Mouse (Mus musculus) lung, embryonic 16.5 days (tissue): ENCODE data around the gene Krt88. TPM values are rescaled to one million over a fixed set of nuclear protein-coding genes. Genes with fewer than 3 reads are reported as not detected.
A peak's percentile ranks its signal among the peaks of the same experiment; 100 is the strongest.

Experiments
- ATAC-seq: fragments of 200-750 bp; cut with Nextera tagmentation; 2 replicates; pipeline ENCODE4 v1.8.0; 2017; ENCODE audit warnings: low read depth, mild to moderate bottlenecking, moderate library complexity
- H3K27ac ChIP-seq: fragments of 300-500 bp; sonication (generic); 2 replicates; pipeline ENCODE4 v1.5.1; 2014; ENCODE audit warnings: mild to moderate bottlenecking, control low read depth, low read length
- H3K27me3 ChIP-seq: fragments of 300-500 bp; sonication (generic); 2 replicates; pipeline ENCODE4 v1.6.1; 2014; ENCODE audit warnings: low read depth, low read length, mixed read lengths; ENCODE audit not compliant: control insufficient read depth, insufficient read depth
- H3K36me3 ChIP-seq: fragments of 300-500 bp; sonication (generic); 2 replicates; pipeline ENCODE4 v1.6.1; 2014; ENCODE audit warnings: low read length; ENCODE audit not compliant: control insufficient read depth, insufficient read depth
- H3K4me1 ChIP-seq: fragments of 300-500 bp; sonication (generic); replicated peaks from 2 replicates; pipeline ENCODE4 v1.6.1; 2014; ENCODE audit warnings: low read length, mixed read lengths; ENCODE audit not compliant: control insufficient read depth, insufficient read depth
- H3K4me2 ChIP-seq: fragments of 300-500 bp; sonication (generic); 2 replicates; pipeline ENCODE4 v1.6.1; 2014; ENCODE audit warnings: low read depth, low read length, control low read depth
- H3K4me3 ChIP-seq: fragments of 300-500 bp; sonication (generic); 2 replicates; pipeline ENCODE4 v1.5.1; 2014; ENCODE audit warnings: mild to moderate bottlenecking, low read length, control low read depth
- H3K9ac ChIP-seq: fragments of 300-500 bp; sonication (generic); 2 replicates; pipeline ENCODE4 v1.6.1; 2014; ENCODE audit warnings: low read length, control low read depth
- H3K9me3 ChIP-seq: fragments of 300-500 bp; sonication (generic); 2 replicates; pipeline ENCODE4 v1.6.1; 2016; ENCODE audit warnings: low read length; ENCODE audit not compliant: control insufficient read depth
- WGBS: fragments of 180-500 bp; shearing (Covaris S2); extraction: QIAGEN DNeasy Blood & Tissue Kit; methylation state at CpG from one replicate; pipeline ENCODE4 v1.1.7; 2014; 5-methylcytosine and 5-hydroxymethylcytosine counted together
- polyA plus RNA-seq: library from polyadenylated mRNA; unstranded; fragments of >200 nt; fragmentation: Nextera tagmentation; extraction: Ambion mirVana; gene quantifications from 2 replicates; pipeline ENCODE4 v1.2.1, GENCODE M21; 2015

Gene Krt88
- polyA plus RNA-seq, 1 experiment from 2014 or later = not detected

GRCm38 (mm10) chr15:101459283-101459682 is 11.7 kb downstream of the Krt88 start:
- Histone ChIP-seq H3K4me2 (no peak overlapping the region), H3K27me3 (no peaks in the 10 kb centered on the region), H3K4me3 (no peak overlapping the region), H3K9me3 (peaks cover 2% of the 10 kb centered on the region; the same call in 1 of the 2 replicates), H3K4me1 (no peaks in the 10 kb centered on the region), H3K9ac (no peak overlapping the region), H3K36me3 (no peaks in the 10 kb centered on the region), H3K27ac (no peak overlapping the region)
- 71% methylated on average over 14 of the region's 14 CpGs for WGBS
- no peak for ATAC-seq

- Histone ChIP-seq H3K36me3 (no peaks in the 10 kb centered on the region), H3K9me3 (no peaks in the 10 kb centered on the region), H3K27ac (no peak within 1 kb of the TSS), H3K27me3 (no peaks in the 10 kb centered on the region), H3K4me2 (no peak within 1 kb of the TSS), H3K9ac (no peak within 1 kb of the TSS), H3K4me1 (no peaks in the 10 kb centered on the region), H3K4me3 (no peak within 1 kb of the TSS)
- WGBS = 78% methylated on average over 13 of the region's 13 CpGs
- ATAC-seq = no peak
These were observed 16.1 kb downstream of the Krt88 start, which contains the start of gene Krt81 for GRCm38 (mm10) chr15:101463651-101464050. Gene Krt81 (minus strand): TSS chr15:101463751.

DNA sequence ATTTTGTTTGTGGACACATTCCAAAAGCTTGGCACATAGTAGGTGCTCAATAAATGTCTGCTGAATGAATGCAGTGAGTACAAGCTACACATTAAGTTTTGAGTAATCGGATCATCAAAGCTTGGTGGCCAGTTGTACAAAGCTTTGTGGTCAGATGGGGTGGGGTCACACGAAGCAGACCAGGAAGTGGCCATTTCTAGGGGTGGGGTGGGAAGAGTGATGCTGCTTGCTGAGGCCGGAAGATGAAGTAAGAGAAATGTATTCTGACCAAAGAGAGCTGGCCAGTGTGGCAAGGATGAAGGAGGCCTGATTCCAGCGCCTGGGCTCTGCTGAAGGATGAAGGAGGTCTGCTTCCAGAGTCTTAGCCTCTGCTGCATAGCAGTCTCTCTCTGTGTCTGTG is 21.5 kb downstream of the Krt88 start:
- H3K36me3 ChIP-seq = no peaks in the 10 kb centered on the region
- no peaks in the 10 kb centered on the region for H3K4me1 ChIP-seq
- no peak overlapping the region for H3K4me2 ChIP-seq
- no peaks in the 10 kb centered on the region for H3K9me3 ChIP-seq
- no peak for ATAC-seq
- 72% methylated on average over 4 of the region's 4 CpGs for WGBS
- no peak overlapping the region for H3K9ac ChIP-seq
- no peak overlapping the region for H3K4me3 ChIP-seq
- no peaks in the 10 kb centered on the region for H3K27me3 ChIP-seq
- H3K27ac ChIP-seq = no peak overlapping the region

DNA sequence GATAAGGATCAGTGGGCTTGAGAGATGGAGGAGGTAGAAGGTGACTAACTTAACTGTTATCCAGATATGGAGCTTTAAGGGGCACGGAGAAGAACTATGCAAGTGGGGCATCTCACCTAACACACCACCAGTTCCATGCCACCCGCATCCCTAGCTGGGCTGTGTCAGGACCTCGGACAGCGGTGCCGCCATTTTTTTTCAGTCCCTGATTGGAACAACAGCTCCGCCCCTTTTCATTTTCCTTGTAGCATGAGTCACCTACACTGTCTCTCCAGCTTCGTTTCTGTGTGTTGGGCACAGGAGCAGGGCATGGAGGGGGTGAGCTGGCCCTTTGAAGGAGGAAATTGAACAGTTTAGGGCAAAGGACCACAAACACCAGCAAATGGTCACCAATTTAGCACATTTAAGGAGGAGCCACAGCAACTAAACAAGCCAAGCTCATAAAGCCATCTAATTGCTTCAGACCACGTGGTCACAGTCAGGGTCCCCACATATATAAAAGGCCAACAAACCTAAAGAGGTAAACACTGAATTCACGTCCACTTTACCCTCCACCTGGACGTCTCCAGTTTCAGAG is 25.5 kb downstream of the Krt88 start, which contains the start of gene Krt86:
Gene Krt86 (plus strand): TSS at position 527 of the 577 bp plus-strand sequence.
- no peak within 1 kb of the TSS for H3K4me3 ChIP-seq
- no peak for ATAC-seq
- no peaks in the 10 kb centered on the region for H3K36me3 ChIP-seq
- no peaks in the 10 kb centered on the region for H3K4me1 ChIP-seq
- H3K9me3 ChIP-seq = no peaks in the 10 kb centered on the region
- H3K27ac ChIP-seq = no peak within 1 kb of the TSS
- H3K4me2 ChIP-seq = no peak within 1 kb of the TSS
- no peaks in the 10 kb centered on the region for H3K27me3 ChIP-seq
- no peak within 1 kb of the TSS for H3K9ac ChIP-seq
- 30% methylated on average over 10 of the region's 10 CpGs for WGBS

- peak overlapping the region; percentile 37 for H3K4me3 ChIP-seq
- peaks cover 7% of the 10 kb centered on the region; the same call in 1 of the 2 replicates for H3K4me1 ChIP-seq
- H3K4me2 ChIP-seq = peak overlapping the region; percentile 61
- H3K9me3 ChIP-seq = no peaks in the 10 kb centered on the region
- peak overlapping the region; percentile 42 for H3K9ac ChIP-seq
- WGBS = 5% methylated on average over 31 of the region's 31 CpGs
- no peak overlapping the region for H3K27ac ChIP-seq
- ATAC-seq = peak; percentile 73
- H3K27me3 ChIP-seq = peaks cover 6% of the 10 kb centered on the region
- H3K36me3 ChIP-seq = no peaks in the 10 kb centered on the region
These were observed 31.6 kb downstream of the Krt88 start for GRCm38 (mm10) chr15:101479007-101479665.

DNA sequence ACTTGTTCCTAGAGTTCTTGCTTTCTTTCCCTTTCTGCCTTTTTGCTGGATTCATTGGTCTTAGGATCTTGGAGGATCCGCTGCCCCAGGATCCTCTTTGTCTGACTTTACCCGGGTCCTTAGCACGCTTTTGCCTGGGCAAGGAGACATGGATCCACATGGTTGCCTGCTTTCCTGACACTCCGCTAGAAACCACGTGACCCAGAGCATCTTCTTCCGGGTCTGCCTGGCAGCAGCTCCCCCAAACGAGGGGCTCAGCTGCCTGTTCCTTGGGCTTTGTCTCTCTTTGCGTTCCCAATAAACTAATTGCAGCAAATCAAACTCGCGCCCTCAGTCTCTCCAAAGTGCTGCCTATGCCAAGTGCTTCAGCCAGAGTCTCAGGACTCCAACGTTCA is 32.1 kb downstream of the Krt88 start:
- Histone ChIP-seq H3K27ac (no peak overlapping the region), H3K36me3 (no peaks in the 10 kb centered on the region), H3K4me1 (peaks cover 7% of the 10 kb centered on the region; the same call in 1 of the 2 replicates), H3K27me3 (peaks cover 6% of the 10 kb centered on the region), H3K9ac (peak overlapping the region; percentile 42), H3K4me3 (peak overlapping the region; percentile 37), H3K9me3 (no peaks in the 10 kb centered on the region), H3K4me2 (peak overlapping the region; percentile 61)
- WGBS = 32% methylated on average over 11 of the region's 11 CpGs
- no peak for ATAC-seq

DNA sequence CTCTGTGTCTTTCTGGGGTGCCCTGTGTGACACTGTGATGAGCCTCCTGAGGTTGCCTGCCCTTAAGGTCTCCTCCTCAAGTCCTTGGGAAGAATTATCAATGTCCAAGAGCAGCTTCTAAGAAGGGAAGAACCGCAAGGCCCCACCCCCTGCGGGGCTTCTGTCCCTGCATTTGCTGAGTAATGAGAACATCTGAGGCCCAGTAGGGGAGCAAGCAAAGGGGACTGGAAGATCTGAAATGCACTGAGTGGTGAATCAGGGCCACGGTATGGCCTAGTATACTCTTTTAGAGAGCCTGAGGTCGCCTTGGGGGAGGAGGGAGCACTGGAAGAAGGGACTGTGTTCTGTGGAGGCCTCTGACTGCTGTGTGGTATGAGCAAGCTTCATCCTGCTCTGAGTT is 34.5 kb downstream of the Krt88 start:
- Histone ChIP-seq H3K4me1 (peaks cover 7% of the 10 kb centered on the region; the same call in 1 of the 2 replicates), H3K4me2 (no peak overlapping the region), H3K36me3 (no peaks in the 10 kb centered on the region), H3K27me3 (peaks cover 6% of the 10 kb centered on the region), H3K9me3 (no peaks in the 10 kb centered on the region), H3K9ac (no peak overlapping the region), H3K4me3 (no peak overlapping the region), H3K27ac (no peak overlapping the region)
- WGBS = 20% methylated on average over 4 of the region's 4 CpGs
- no peak for ATAC-seq

DNA sequence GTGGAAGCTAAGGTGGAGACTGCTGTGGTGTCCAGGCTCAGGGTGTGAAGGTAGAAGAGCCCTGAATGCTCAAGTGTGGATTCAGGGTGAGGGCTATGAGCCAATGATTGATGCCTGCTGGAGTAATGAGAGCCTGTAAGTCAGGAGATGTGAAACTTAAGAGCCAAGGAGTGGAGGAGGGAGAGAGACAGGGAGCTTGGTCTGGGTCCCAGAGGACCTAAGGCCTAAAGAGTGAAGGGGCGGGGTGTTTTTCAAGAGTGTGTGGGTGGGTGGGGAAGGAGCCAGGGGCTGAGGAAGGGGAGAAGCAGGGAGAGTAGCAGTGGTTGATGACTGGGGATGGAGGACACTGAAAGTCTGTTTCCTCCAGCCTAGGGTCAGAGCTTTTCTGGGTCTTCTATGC is 36.1 kb downstream of the Krt88 start:
- 33% methylated on average over 1 of the region's 1 CpGs for WGBS
- Histone ChIP-seq H3K36me3 (no peaks in the 10 kb centered on the region), H3K27ac (no peak overlapping the region), H3K27me3 (peaks cover 6% of the 10 kb centered on the region), H3K4me1 (peaks cover 7% of the 10 kb centered on the region; the same call in 1 of the 2 replicates), H3K9me3 (no peaks in the 10 kb centered on the region), H3K4me2 (no peak overlapping the region), H3K9ac (no peak overlapping the region), H3K4me3 (no peak overlapping the region)
- no peak for ATAC-seq

GRCm38 (mm10) chr15:101484939-101485338 is 37.4 kb downstream of the Krt88 start:
- H3K27ac ChIP-seq = no peak overlapping the region
- no peaks in the 10 kb centered on the region for H3K27me3 ChIP-seq
- ATAC-seq = no peak
- no peaks in the 10 kb centered on the region for H3K36me3 ChIP-seq
- H3K4me2 ChIP-seq = no peak overlapping the region
- H3K4me3 ChIP-seq = no peak overlapping the region
- WGBS = 80% methylated on average over 1 of the region's 1 CpGs
- H3K9ac ChIP-seq = no peak overlapping the region
- no peaks in the 10 kb centered on the region for H3K4me1 ChIP-seq
- H3K9me3 ChIP-seq = no peaks in the 10 kb centered on the region
